ENCODE assay signal across 23 mouse cellular contexts in genomic region chr17:46864566-46865195, GRCm38 (mm10). TPM values are rescaled to one million over a fixed set of nuclear protein-coding genes. Genes with fewer than 3 reads are reported as not detected.
A peak's percentile ranks its signal among the peaks of the same experiment; 100 is the strongest.
DNase-seq lines count a peak whose midpoint lies in the region; ATAC-seq lines count a peak whose summit lies in the region.
"Had no signal": no experiment of that assay in that cellular context is flagged by ENCODE, and none has a peak within 500 bp of the region (broad histone marks: within the 10 kb centered on the region; RNA-seq: fewer than 3 reads in every experiment).

No protein-coding gene starts in this region.

- H3K36me3 ChIP-seq in kidney, embryonic 14.5 days (ENCODE audit: control insufficient read depth, insufficient read depth, low read length) = no peaks in the 10 kb centered on the region
- no peaks in the 10 kb centered on the region for H3K36me3 ChIP-seq in liver, embryonic 11.5 days (ENCODE audit: control insufficient read depth, insufficient read depth, low read length)
- H3K36me3 ChIP-seq in hindbrain, embryonic 10.5 days = no peaks in the 10 kb centered on the region
- H3K36me3 ChIP-seq: embryonic facial prominence, embryonic 15.5 days; hindbrain, embryonic 12.5 days had no signal

- no peak overlapping the region for H3K4me3 ChIP-seq in kidney, embryonic 14.5 days (ENCODE audit: low read length)
- H3K4me3 ChIP-seq in liver, embryonic 11.5 days (ENCODE audit: low read depth, low read length) = no peak overlapping the region
- H3K4me3 ChIP-seq in hindbrain, embryonic 10.5 days = no peak overlapping the region
- H3K4me3 ChIP-seq: embryonic facial prominence, embryonic 15.5 days; hindbrain, embryonic 12.5 days had no signal

- ATAC-seq in kidney, embryonic 14.5 days (ENCODE audit: low FRiP score, low TSS enrichment) = peak; percentile 51; the same call in 1 of the 2 replicates
- peak; percentile 68 for ATAC-seq in liver, embryonic 11.5 days (replicated peaks; ENCODE audit: low FRiP score)
- peak; percentile 76 for ATAC-seq in megakaryocyte-erythroid progenitor cell, adult 5-6 weeks (replicated peaks; ENCODE audit: low FRiP score, low TSS enrichment, poor library complexity, severe bottlenecking)
- ATAC-seq: forebrain, embryonic 14.5 days; inflammation-experienced regulatory T-cells, adult 6 months had no signal

- H3K9ac ChIP-seq in kidney, embryonic 14.5 days (ENCODE audit: low read depth, low read length) = no peak overlapping the region
- no peak overlapping the region for H3K9ac ChIP-seq in liver, embryonic 11.5 days (ENCODE audit: low read depth, low read length)
- H3K9ac ChIP-seq: embryonic facial prominence, embryonic 15.5 days; hindbrain, embryonic 12.5 days had no signal

- no peak for DNase-seq in kidney, adult 11 months
- DNase-seq in right cerebral cortex, postnatal 25 days = peak; percentile 31
- DNase-seq in right cerebral cortex, postnatal 4 days = no peak
- DNase-seq in liver, embryonic 11.5 days (ENCODE audit: low spot score) = no peak
- no peak for DNase-seq in hindbrain, embryonic 10.5 days (ENCODE audit: low spot score)
- no peak for DNase-seq in thymus, postnatal 0 days (ENCODE audit: low spot score)
- DNase-seq: cerebellum, postnatal 10 days; embryo, embryonic 11 days; kidney, postnatal 10 days; lung, postnatal 14 days; thymus, adult 2 months had no signal

- 0 out of 2 replicates have a peak, but pooled peaks cover 4% of the 10 kb centered on the region for H3K4me1 ChIP-seq in kidney, embryonic 14.5 days (ENCODE audit: control insufficient read depth, insufficient read depth, low read length)
- peaks cover 7% of the 10 kb centered on the region; the same call in 1 of the 2 replicates for H3K4me1 ChIP-seq in liver, embryonic 11.5 days (replicated peaks; ENCODE audit: control insufficient read depth, insufficient read depth, low read length)
- peaks cover 11% of the 10 kb centered on the region; the same call in 1 of the 2 replicates for H3K4me1 ChIP-seq in hindbrain, embryonic 10.5 days (replicated peaks)
- H3K4me1 ChIP-seq: embryonic facial prominence, embryonic 15.5 days; hindbrain, embryonic 12.5 days had no signal

- no peak overlapping the region for H3K4me2 ChIP-seq in kidney, embryonic 14.5 days (replicated peaks; ENCODE audit: low read depth, low read length)
- 0 out of 2 replicates have a peak overlapping the region, but pooled peaks have one; percentile 2 for H3K4me2 ChIP-seq in liver, embryonic 11.5 days
- H3K4me2 ChIP-seq: embryonic facial prominence, embryonic 15.5 days; hindbrain, embryonic 12.5 days had no signal

- no peaks in the 10 kb centered on the region for H3K9me3 ChIP-seq in kidney, embryonic 14.5 days (ENCODE audit: control insufficient read depth, low read length)
- no peaks in the 10 kb centered on the region for H3K9me3 ChIP-seq in liver, embryonic 11.5 days (ENCODE audit: control insufficient read depth, low read length)
- no peaks in the 10 kb centered on the region for H3K9me3 ChIP-seq in hindbrain, embryonic 10.5 days
- H3K9me3 ChIP-seq: embryonic facial prominence, embryonic 15.5 days; hindbrain, embryonic 12.5 days had no signal

- 43% methylated on average over 7 of the region's 7 CpGs for WGBS in kidney, embryonic 14.5 days
- WGBS in liver, embryonic 11.5 days = 43% methylated on average over 7 of the region's 7 CpGs
- 71% methylated on average over 7 of the region's 7 CpGs for WGBS in hindbrain, embryonic 10.5 days

- H3K27me3 ChIP-seq in kidney, embryonic 14.5 days (ENCODE audit: control insufficient read depth, insufficient read depth, low read length) = no peaks in the 10 kb centered on the region
- no peaks in the 10 kb centered on the region for H3K27me3 ChIP-seq in liver, embryonic 11.5 days (replicated peaks; ENCODE audit: control insufficient read depth, insufficient read depth, low read length)
- H3K27me3 ChIP-seq in hindbrain, embryonic 10.5 days (ENCODE audit: insufficient read depth, poor library complexity, severe bottlenecking) = no peaks in the 10 kb centered on the region
- H3K27me3 ChIP-seq: embryonic facial prominence, embryonic 15.5 days; hindbrain, embryonic 12.5 days had no signal

- H3K27ac ChIP-seq in kidney, embryonic 14.5 days (ENCODE audit: low read depth, low read length) = no peak overlapping the region
- H3K27ac ChIP-seq in liver, embryonic 11.5 days (ENCODE audit: low read depth, low read length) = no peak overlapping the region
- H3K27ac ChIP-seq in hindbrain, embryonic 10.5 days = no peak overlapping the region
- H3K27ac ChIP-seq: embryonic facial prominence, embryonic 15.5 days; hindbrain, embryonic 12.5 days had no signal

RNA-seq across cellular contexts. Expression of gene Bicral, which starts 6.4 kb away (rescaled TPM):
- 2.6 and 5.2 TPM in 2 replicates for polyA plus RNA-seq in kidney, embryonic 14.5 days (2014; fragmentation: Nextera tagmentation; extraction: Ambion mirVana)
- polyA plus RNA-seq in liver, embryonic 11.5 days (2014; fragmentation: Nextera tagmentation; extraction: Ambion mirVana) = 6.3 and 7.4 TPM in 2 replicates
- total RNA-seq in megakaryocyte-erythroid progenitor cell, adult 5-6 weeks (2014; fragmentation: Nextera tagmentation) = 24.6 and 28.7 TPM in 2 replicates
- 10.4 and 16.5 TPM in 2 replicates for total RNA-seq in megakaryocyte-erythroid progenitor cell, adult 5-6 weeks (2017)
- polyA plus RNA-seq in hindbrain, embryonic 10.5 days (2016; fragmentation: Nextera tagmentation; extraction: Ambion mirVana) = 3.8 and 4.2 TPM in 2 replicates
- 4.5 and 5.6 TPM in 2 replicates for polyA plus RNA-seq in thymus, postnatal 0 days (2015; fragmentation: Nextera tagmentation; extraction: Ambion mirVana)

RNA-seq across cellular contexts. Expression of gene Tbcc, which starts 25.8 kb away (rescaled TPM):
- 71.0 and 82.1 TPM in 2 replicates for polyA plus RNA-seq in kidney, embryonic 14.5 days (2014; fragmentation: Nextera tagmentation; extraction: Ambion mirVana)
- 43.5 and 43.7 TPM in 2 replicates for polyA plus RNA-seq in liver, embryonic 11.5 days (2014; fragmentation: Nextera tagmentation; extraction: Ambion mirVana)
- total RNA-seq in megakaryocyte-erythroid progenitor cell, adult 5-6 weeks (2014; fragmentation: Nextera tagmentation) = 19.3 and 20.4 TPM in 2 replicates
- 10.9 and 13.3 TPM in 2 replicates for total RNA-seq in megakaryocyte-erythroid progenitor cell, adult 5-6 weeks (2017)
- polyA plus RNA-seq in hindbrain, embryonic 10.5 days (2016; fragmentation: Nextera tagmentation; extraction: Ambion mirVana) = 55.1 and 80.2 TPM in 2 replicates
- polyA plus RNA-seq in thymus, postnatal 0 days (2015; fragmentation: Nextera tagmentation; extraction: Ambion mirVana) = 54.1 and 60.3 TPM in 2 replicates

RNA-seq across cellular contexts. Expression of gene Prph2, which starts 45.6 kb away (rescaled TPM):
- polyA plus RNA-seq in kidney, embryonic 14.5 days (2014; fragmentation: Nextera tagmentation; extraction: Ambion mirVana) = 0.18 and 0.26 TPM in 2 replicates
- not detected in 2 replicates for polyA plus RNA-seq in liver, embryonic 11.5 days (2014; fragmentation: Nextera tagmentation; extraction: Ambion mirVana)
- not detected in 2 replicates for total RNA-seq in megakaryocyte-erythroid progenitor cell, adult 5-6 weeks (2014; fragmentation: Nextera tagmentation)
- total RNA-seq in megakaryocyte-erythroid progenitor cell, adult 5-6 weeks (2017) = not detected in 2 replicates
- polyA plus RNA-seq in hindbrain, embryonic 10.5 days (2016; fragmentation: Nextera tagmentation; extraction: Ambion mirVana) = not detected in 2 replicates
- not detected in 2 replicates for polyA plus RNA-seq in thymus, postnatal 0 days (2015; fragmentation: Nextera tagmentation; extraction: Ambion mirVana)
- total RNA-seq: adrenal gland, postnatal 4 days; gastrocnemius, adult 18-20 months; granulocyte monocyte progenitor cell, adult 5-6 weeks; midbrain, postnatal 0 days had no signal
- polyA plus RNA-seq: embryonic facial prominence, embryonic 15.5 days; forebrain, embryonic 14.5 days; heart, postnatal 0 days; hindbrain, embryonic 12.5 days; inflammation-experienced regulatory T-cells, adult 6 months; limb, embryonic 14.5 days; midbrain, postnatal 0 days had no signal
